8 mouse cellular contexts compared by ENCODE assay signal in the genomic region with DNA sequence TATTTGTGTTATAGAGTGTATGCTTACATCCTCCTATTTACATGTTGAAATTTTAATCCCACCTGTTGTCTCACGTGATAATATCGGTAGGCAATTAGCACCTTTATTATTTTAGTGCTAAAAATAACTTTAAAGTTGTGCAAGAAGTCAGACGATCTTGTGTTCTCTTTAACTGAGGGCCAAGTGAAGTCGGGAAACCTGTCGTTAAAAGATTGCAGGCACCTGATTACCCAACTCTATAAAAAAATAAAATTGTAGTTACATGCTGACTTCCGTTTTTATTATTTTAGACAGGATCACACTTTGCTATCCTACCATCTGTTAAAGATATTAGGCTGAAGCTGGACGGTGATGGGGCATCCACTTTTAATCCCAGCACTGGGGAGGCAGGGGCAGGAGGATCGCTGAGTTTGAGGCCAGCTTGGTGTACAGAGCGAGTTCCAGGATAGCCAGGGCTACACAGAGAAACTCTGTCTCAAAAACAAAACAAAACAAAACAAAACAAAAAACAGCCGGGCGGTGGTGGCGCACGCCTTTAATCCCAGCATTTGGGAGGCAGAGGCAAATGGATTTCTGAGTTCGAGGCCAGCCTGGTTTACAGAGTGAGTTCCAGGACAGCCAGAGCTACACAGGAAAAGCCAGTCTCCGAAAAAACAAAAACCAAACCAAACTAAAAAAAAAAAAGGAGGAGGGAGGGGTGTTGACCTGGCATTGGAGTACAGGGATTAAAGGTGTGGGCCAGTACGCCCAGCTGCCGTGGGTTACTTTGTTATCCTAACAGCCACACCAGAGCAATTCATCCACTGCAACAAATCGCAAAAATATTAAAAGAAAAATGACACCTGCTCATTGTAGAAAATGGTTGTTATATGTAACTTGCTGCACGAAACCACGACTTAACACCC. TPM values are rescaled to one million over a fixed set of nuclear protein-coding genes. Genes with fewer than 3 reads are reported as not detected.
DNase-seq lines count a peak whose midpoint lies in the region; ATAC-seq and TF ChIP-seq lines count a peak whose summit lies in the region.

No protein-coding gene starts in this region.

- H3K4me1 ChIP-seq in heart, embryonic 10.5 days: peaks cover 30% of the 10 kb centered on the region
- peaks cover 11% of the 10 kb centered on the region for H3K4me1 ChIP-seq in limb, embryonic 14.5 days (ENCODE audit: control insufficient read depth, insufficient read depth, low read length)

- H3K27ac ChIP-seq in heart, embryonic 10.5 days: peak overlapping the region; percentile 95
- H3K27ac ChIP-seq in limb, embryonic 14.5 days (replicated peaks; ENCODE audit: low read depth, low read length): peak overlapping the region; percentile 48; the same call in 1 of the 2 replicates

- no peaks in the 10 kb centered on the region for H3K36me3 ChIP-seq in heart, embryonic 10.5 days
- no peaks in the 10 kb centered on the region for H3K36me3 ChIP-seq in limb, embryonic 14.5 days (ENCODE audit: control insufficient read depth, insufficient read depth, low read length)

- peak overlapping the region; percentile 59 for H3K4me2 ChIP-seq in limb, embryonic 14.5 days (replicated peaks; ENCODE audit: low read depth, low read length, severe bottlenecking)

- no peak for TF ChIP-seq POLR2A in limb, embryonic 14.5 days (IDR thresholded peaks at IDR 0.05; ENCODE audit: borderline replicate concordance, extremely low read depth, insufficient read depth, insufficient read length)

- intact Hi-C loops in heart, postnatal 36 days (cut with DNase I): no loop called here

- peak overlapping the region; percentile 58 for H3K9ac ChIP-seq in limb, embryonic 14.5 days (ENCODE audit: low read depth, low read length, severe bottlenecking)

- peak overlapping the region; percentile 79 for H3K4me3 ChIP-seq in heart, embryonic 10.5 days
- H3K4me3 ChIP-seq in limb, embryonic 14.5 days (replicated peaks; ENCODE audit: low read length): peak overlapping the region; percentile 91

- 46% methylated on average over 20 of the region's 20 CpGs for WGBS in heart, embryonic 10.5 days
- WGBS in limb, embryonic 14.5 days: 41% methylated on average over 20 of the region's 20 CpGs

- H3K27me3 ChIP-seq in heart, embryonic 10.5 days (ENCODE audit: insufficient read depth, poor library complexity, severe bottlenecking): no peaks in the 10 kb centered on the region
- no peaks in the 10 kb centered on the region for H3K27me3 ChIP-seq in limb, embryonic 14.5 days (ENCODE audit: control insufficient read depth, insufficient read depth, low read length)

- no peaks in the 10 kb centered on the region for H3K9me3 ChIP-seq in heart, embryonic 10.5 days
- no peaks in the 10 kb centered on the region for H3K9me3 ChIP-seq in limb, embryonic 14.5 days (ENCODE audit: control insufficient read depth, low read length)

- peak; percentile 33; the same call in 1 of the 2 replicates for ATAC-seq in erythroid progenitor cell, adult 5-6 weeks (replicated peaks; ENCODE audit: low FRiP score, poor library complexity, severe bottlenecking)
- 0 out of 2 replicates have a peak, but pooled peaks have one; percentile 0 for ATAC-seq in limb, embryonic 14.5 days (ENCODE audit: low FRiP score, low read depth)

- DNase-seq in heart, embryonic 10.5 days (ENCODE audit: low spot score): no peak
- no peak for DNase-seq in heart, postnatal 36 days
- peak; percentile 44 for DNase-seq in A20 (ENCODE audit: low read depth, low spot score)
- DNase-seq in limb, embryonic 14.5 days (ENCODE audit: low spot score): no peak
- peak; percentile 26 for DNase-seq in testis, postnatal 14 days (ENCODE audit: low spot score)
- no peak for DNase-seq in urinary bladder, postnatal 36 days (ENCODE audit: low spot score in 2 of 2)
- DNase-seq in kidney, adult 11 months: no peak

RNA-seq across cellular contexts. Expression of gene Cks2, which starts 0.9 kb away (rescaled TPM):
- polyA plus RNA-seq in heart, embryonic 10.5 days (2016; fragmentation: Nextera tagmentation; extraction: Ambion mirVana): 248 and 312 TPM in 2 replicates
- total RNA-seq in heart, postnatal 36 days (2021): 1 to 10 TPM; 1.6 to 1.8 TPM
- total RNA-seq in erythroid progenitor cell, adult 5-6 weeks (2015; ENCODE audit: low replicate concordance): 498 and 632 TPM in 2 replicates
- 273 and 310 TPM in 2 replicates for total RNA-seq in erythroid progenitor cell, adult 5-6 weeks (2017; ENCODE audit: low replicate concordance)
- 160 and 167 TPM in 2 replicates for polyA plus RNA-seq in limb, embryonic 14.5 days (2012; rRNA removed)
- polyA plus RNA-seq in limb, embryonic 14.5 days (2014; fragmentation: Nextera tagmentation; extraction: Ambion mirVana): 272 and 285 TPM in 2 replicates

RNA-seq across cellular contexts. Expression of gene Secisbp2, which starts 7.3 kb away (rescaled TPM):
- 25.6 and 32.1 TPM in 2 replicates for polyA plus RNA-seq in heart, embryonic 10.5 days (2016; fragmentation: Nextera tagmentation; extraction: Ambion mirVana)
- total RNA-seq in heart, postnatal 36 days (2021): 10 to 100 TPM; 12.6 to 14.2 TPM
- 24.1 and 28.9 TPM in 2 replicates for total RNA-seq in erythroid progenitor cell, adult 5-6 weeks (2015; ENCODE audit: low replicate concordance)
- total RNA-seq in erythroid progenitor cell, adult 5-6 weeks (2017; ENCODE audit: low replicate concordance): 27.6 and 31.5 TPM in 2 replicates
- polyA plus RNA-seq in limb, embryonic 14.5 days (2012; rRNA removed): 32.8 and 34.5 TPM in 2 replicates
- 29.0 and 31.0 TPM in 2 replicates for polyA plus RNA-seq in limb, embryonic 14.5 days (2014; fragmentation: Nextera tagmentation; extraction: Ambion mirVana)

Comparison
In these comparisons a context has a peak if more than half of its experiments do, and no peak if none do; other contexts are left out.
1. DNase-seq: peak in A20 (single experiment) and testis, postnatal 14 days (single experiment); none in heart, embryonic 10.5 days (single experiment), heart, postnatal 36 days (0 of 2), limb, embryonic 14.5 days (single experiment), urinary bladder, postnatal 36 days (0 of 2) and kidney, adult 11 months (single experiment).
2. RNA of gene Cks2, which starts 0.9 kb away (total RNA-seq): 273 to 632 TPM in erythroid progenitor cell, adult 5-6 weeks; 1.6 to 1.8 TPM in heart, postnatal 36 days; every median in the first group is over 10 times any median in the second.